9 mouse cellular contexts compared by ENCODE assay signal in genomic region chr2:29066410-29066809, GRCm38 (mm10). TPM values are rescaled to one million over a fixed set of nuclear protein-coding genes. Genes with fewer than 3 reads are reported as not detected.
DNase-seq lines count a peak whose midpoint lies in the region; ATAC-seq lines count a peak whose summit lies in the region.
"Had no signal": no experiment of that assay in that cellular context is flagged by ENCODE, and none has a peak within 500 bp of the region (broad histone marks: within the 10 kb centered on the region; RNA-seq: fewer than 3 reads in every experiment).

No protein-coding gene starts in this region.

- no peak overlapping the region for H3K4me2 ChIP-seq in heart, embryonic 11.5 days

- H3K27ac ChIP-seq in heart, embryonic 11.5 days (ENCODE audit: low read depth, low read length) = no peak overlapping the region

- H3K36me3 ChIP-seq in heart, embryonic 11.5 days (ENCODE audit: control insufficient read depth, insufficient read depth, low read length) = peaks cover 6% of the 10 kb centered on the region

- ATAC-seq in heart, embryonic 11.5 days (replicated peaks; ENCODE audit: insufficient number of reproducible peaks, low FRiP score, low TSS enrichment) = no peak

- H3K9me3 ChIP-seq in heart, embryonic 11.5 days (replicated peaks; ENCODE audit: control insufficient read depth, low read length) = no peaks in the 10 kb centered on the region

- H3K27me3 ChIP-seq in heart, embryonic 11.5 days (ENCODE audit: control insufficient read depth, insufficient read depth, low read length) = no peaks in the 10 kb centered on the region

- no peak overlapping the region for H3K9ac ChIP-seq in heart, embryonic 11.5 days (ENCODE audit: low read depth, low read length)

- no peak overlapping the region for H3K4me3 ChIP-seq in heart, embryonic 11.5 days (ENCODE audit: low read depth, low read length)

- peak; percentile 33 for DNase-seq in adrenal gland, postnatal 10 days
- no peak for DNase-seq in adrenal gland, postnatal 4 days (ENCODE audit: low spot score in 2 of 2)
- DNase-seq in layer of hippocampus, adult 11-12 months (ENCODE audit: low spot score) = peak; percentile 20
- no peak for DNase-seq in layer of hippocampus, adult 8-10 months (ENCODE audit: low spot score in 2 of 2)
- DNase-seq in NIH3T3 (ENCODE audit: low read depth) = peak; percentile 78
- peak; percentile 28 to 29 for DNase-seq in kidney, postnatal 36 days
- DNase-seq in testis, postnatal 14 days (ENCODE audit: low spot score) = no peak
- DNase-seq: thymus, adult 2 months had no signal

- no peaks in the 10 kb centered on the region for H3K4me1 ChIP-seq in heart, embryonic 11.5 days (ENCODE audit: control insufficient read depth, insufficient read depth, low read length)

- WGBS in heart, embryonic 11.5 days (ENCODE audit: insufficient replicate concordance) = 59% methylated on average over 7 of the region's 7 CpGs

RNA-seq across cellular contexts. Expression of gene Ttf1, which starts 6.3 kb away (rescaled TPM):
- total RNA-seq in adrenal gland, postnatal 10 days (2021) = 10 to 100 TPM in 1 of 2 experiments, 1 to 10 TPM in 1; 9.8 to 13.3 TPM
- total RNA-seq in adrenal gland, postnatal 4 days (2021) = 10 to 100 TPM; 16.4 to 16.8 TPM
- 10 to 100 TPM; 10.8 to 13.9 (median 11.9) TPM for total RNA-seq in layer of hippocampus, adult 8-10 months (2022)
- 6.1 and 7.7 TPM in 2 replicates for polyA plus RNA-seq in heart, embryonic 11.5 days (2014; fragmentation: Nextera tagmentation; extraction: Ambion mirVana)

RNA-seq across cellular contexts. Expression of gene Cfap77, which starts 11.5 kb away (rescaled TPM):
- under 1 TPM; 0.42 to 0.66 TPM for total RNA-seq in adrenal gland, postnatal 10 days (2021)
- 1 to 10 TPM; 1.2 to 1.9 TPM for total RNA-seq in adrenal gland, postnatal 4 days (2021)
- 1 to 10 TPM in 2 of 4 experiments, under 1 TPM in 2; 0.34 to 1.3 (median 0.78) TPM for total RNA-seq in layer of hippocampus, adult 8-10 months (2022)
- polyA plus RNA-seq in heart, embryonic 11.5 days (2014; fragmentation: Nextera tagmentation; extraction: Ambion mirVana) = 0.23 and 0.31 TPM in 2 replicates

RNA-seq across cellular contexts. Expression of gene Setx, which starts 57.6 kb away (rescaled TPM):
- 10 to 100 TPM; 32.9 to 36.0 TPM for total RNA-seq in adrenal gland, postnatal 10 days (2021)
- 10 to 100 TPM; 39.9 to 43.6 TPM for total RNA-seq in adrenal gland, postnatal 4 days (2021)
- total RNA-seq in layer of hippocampus, adult 8-10 months (2022) = 10 to 100 TPM; 41.0 to 44.6 (median 42.9) TPM
- 7.3 and 12.8 TPM in 2 replicates for polyA plus RNA-seq in heart, embryonic 11.5 days (2014; fragmentation: Nextera tagmentation; extraction: Ambion mirVana)

Comparison
In these comparisons a context has a peak if more than half of its experiments do, and no peak if none do; other contexts are left out.
1. DNase-seq: peak in adrenal gland, postnatal 10 days (single experiment), layer of hippocampus, adult 11-12 months (single experiment), NIH3T3 (single experiment) and kidney, postnatal 36 days (2 of 2); none in adrenal gland, postnatal 4 days (0 of 2), layer of hippocampus, adult 8-10 months (0 of 2) and testis, postnatal 14 days (single experiment).